Mouse (Mus musculus): ENCODE measurements around the gene Armh2.

- no peak for TF ChIP-seq CTCF (IDR thresholded peaks at IDR 0.05; ENCODE audit: borderline replicate concordance, control insufficient read depth, extremely low read depth, insufficient read depth, low read length, poor library complexity)
- TF ChIP-seq POLR2A (IDR thresholded peaks at IDR 0.05; ENCODE audit: control insufficient read depth, extremely low read depth, insufficient read depth, low read length, poor library complexity): no peak
These were observed 47.7 kb upstream of the Armh2 start for GRCm38 (mm10) chr13:24693312-24693711.

Measured in thymus, adult 2 months (tissue).